Mouse (Mus musculus) stomach, embryonic 14.5 days (tissue): ENCODE results near the gene Ccdc9b. TPM values are rescaled to one million over a fixed set of nuclear protein-coding genes. Genes with fewer than 3 reads are reported as not detected.

Experiments used
- ATAC-seq: fragments of 200-750 bp; cut with Nextera tagmentation; 2 replicates; pipeline ENCODE4 v1.8.0; 2017; ENCODE audit warnings: low read depth, moderate TSS enrichment; ENCODE audit not compliant: insufficient number of reproducible peaks, insufficient read depth, low FRiP score
- H3K27ac ChIP-seq: fragments of 300-500 bp; sonication (generic); 2 replicates; pipeline ENCODE4 v1.5.1; 2014; ENCODE audit warnings: mild to moderate bottlenecking, low read length, moderate library complexity, mixed read lengths
- H3K27me3 ChIP-seq: fragments of 300-500 bp; sonication (generic); 2 replicates; pipeline ENCODE4 v1.6.1; 2014; ENCODE audit warnings: low read length, control low read depth, mixed read lengths; ENCODE audit not compliant: control insufficient read depth, insufficient read depth
- H3K36me3 ChIP-seq: fragments of 300-500 bp; sonication (generic); 2 replicates; pipeline ENCODE4 v1.6.1; 2014; ENCODE audit warnings: mild to moderate bottlenecking, control low read depth, low read length, moderate library complexity, mixed read lengths; ENCODE audit not compliant: control insufficient read depth, insufficient read depth
- H3K4me1 ChIP-seq: fragments of 300-500 bp; sonication (generic); 2 replicates; pipeline ENCODE4 v1.6.1; 2014; ENCODE audit warnings: low read length, control low read depth, mixed read lengths; ENCODE audit not compliant: control insufficient read depth, insufficient read depth
- H3K4me2 ChIP-seq: fragments of 300-500 bp; sonication (generic); replicated peaks from 2 replicates; pipeline ENCODE4 v1.6.1; 2014; ENCODE audit warnings: low read depth, low read length, control low read depth
- H3K4me3 ChIP-seq: fragments of 300-500 bp; sonication (generic); 2 replicates; pipeline ENCODE4 v1.5.1; 2014; ENCODE audit warnings: low read depth, low read length, control low read depth
- H3K9ac ChIP-seq: fragments of 300-500 bp; sonication (generic); replicated peaks from 2 replicates; pipeline ENCODE4 v1.6.1; 2014; ENCODE audit warnings: low read depth, mild to moderate bottlenecking, control low read depth, low read length, moderate library complexity, mixed read lengths
- H3K9me3 ChIP-seq: fragments of 300-500 bp; sonication (generic); 2 replicates; pipeline ENCODE4 v1.6.1; 2016; ENCODE audit warnings: low read depth, low read length, control low read depth; ENCODE audit not compliant: control insufficient read depth
- WGBS: fragments of 180-500 bp; shearing (Covaris S2); extraction: QIAGEN DNeasy Blood & Tissue Kit; methylation state at CpG from one replicate; pipeline ENCODE4 v1.1.7; 2014; 5-methylcytosine and 5-hydroxymethylcytosine counted together
- polyA plus RNA-seq: library from polyadenylated mRNA; unstranded; fragments of >200 nt; fragmentation: Nextera tagmentation; extraction: Ambion mirVana; gene quantifications from 2 replicates; pipeline ENCODE4 v1.2.1, GENCODE M21; 2014

Gene Ccdc9b
- polyA plus RNA-seq, 1 experiment from 2014 or later = 0.75 TPM

DNA sequence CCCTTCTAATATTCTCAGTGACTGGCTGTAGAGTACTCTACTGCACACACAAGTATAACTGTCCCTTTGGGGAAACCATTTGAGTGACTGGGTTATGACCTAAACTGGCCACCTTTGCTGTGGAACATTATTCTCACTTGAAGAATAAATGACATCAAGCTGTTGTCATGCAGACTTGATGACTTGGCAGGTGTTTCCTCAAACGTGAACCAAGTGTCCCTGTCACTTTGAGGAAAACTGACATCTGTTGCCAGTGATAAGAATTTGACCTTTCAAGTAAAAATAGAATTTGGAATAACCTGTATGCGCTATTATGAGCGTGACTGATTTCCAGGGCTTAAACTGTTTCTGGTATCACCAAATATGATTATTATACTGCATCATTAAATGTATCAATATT is 22.1 kb downstream of the Ccdc9b start:
- ATAC-seq = no peak
- WGBS = 60% methylated on average over 3 of the region's 3 CpGs
- 0 out of 2 replicates have a peak, but pooled peaks cover 2% of the 10 kb centered on the region for H3K27me3 ChIP-seq

GRCm38 (mm10) chr2:118733341-118733740 is 29.1 kb downstream of the Ccdc9b start:
- 64% methylated on average over 5 of the region's 5 CpGs for WGBS
- ATAC-seq = no peak

More for the DNA sequence above, 22.1 kb downstream of the Ccdc9b start:
- peaks cover 3% of the 10 kb centered on the region; the same call in 1 of the 2 replicates for H3K4me1 ChIP-seq
- no peak overlapping the region for H3K27ac ChIP-seq
- no peak overlapping the region for H3K4me3 ChIP-seq
- no peak overlapping the region for H3K9ac ChIP-seq
- no peak overlapping the region for H3K4me2 ChIP-seq
- H3K9me3 ChIP-seq = no peaks in the 10 kb centered on the region
- no peaks in the 10 kb centered on the region for H3K36me3 ChIP-seq

GRCm38 (mm10) chr2:118731981-118732380 is 30.5 kb downstream of the Ccdc9b start:
- Histone ChIP-seq H3K4me1 (peaks cover 21% of the 10 kb centered on the region), H3K27me3 (no peaks in the 10 kb centered on the region), H3K4me3 (no peak overlapping the region), H3K27ac (no peak overlapping the region), H3K9me3 (no peaks in the 10 kb centered on the region), H3K9ac (no peak overlapping the region), H3K4me2 (no peak overlapping the region), H3K36me3 (no peaks in the 10 kb centered on the region)
- no peak for ATAC-seq
- WGBS = 82% methylated on average over 5 of the region's 5 CpGs

More at GRCm38 (mm10) chr2:118733341-118733740, 29.1 kb downstream of the Ccdc9b start:
- no peak overlapping the region for H3K9ac ChIP-seq
- no peaks in the 10 kb centered on the region for H3K9me3 ChIP-seq
- no peak overlapping the region for H3K4me2 ChIP-seq
- H3K27me3 ChIP-seq = no peaks in the 10 kb centered on the region
- no peak overlapping the region for H3K4me3 ChIP-seq
- H3K4me1 ChIP-seq = peaks cover 13% of the 10 kb centered on the region
- no peak overlapping the region for H3K27ac ChIP-seq
- no peaks in the 10 kb centered on the region for H3K36me3 ChIP-seq

- no peaks in the 10 kb centered on the region for H3K36me3 ChIP-seq
- no peaks in the 10 kb centered on the region for H3K9me3 ChIP-seq
- no peak overlapping the region for H3K4me3 ChIP-seq
- peaks cover 21% of the 10 kb centered on the region for H3K4me1 ChIP-seq
- H3K27me3 ChIP-seq = no peaks in the 10 kb centered on the region
- WGBS = 10% methylated on average over 3 of the region's 3 CpGs
- ATAC-seq = peak; percentile 19; the same call in 1 of the 2 replicates
- H3K4me2 ChIP-seq = no peak overlapping the region
- H3K27ac ChIP-seq = no peak overlapping the region
- no peak overlapping the region for H3K9ac ChIP-seq
Measured at GRCm38 (mm10) chr2:118730622-118730915, 31.9 kb downstream of the Ccdc9b start.

GRCm38 (mm10) chr2:118729816-118730621 is 32.4 kb downstream of the Ccdc9b start:
- Histone ChIP-seq H3K4me3 (no peak overlapping the region), H3K9ac (no peak overlapping the region), H3K4me2 (no peak overlapping the region), H3K27me3 (no peaks in the 10 kb centered on the region), H3K27ac (no peak overlapping the region), H3K9me3 (no peaks in the 10 kb centered on the region), H3K4me1 (peaks cover 21% of the 10 kb centered on the region), H3K36me3 (no peaks in the 10 kb centered on the region)
- WGBS = 19% methylated on average over 8 of the region's 8 CpGs
- no peak for ATAC-seq

DNA sequence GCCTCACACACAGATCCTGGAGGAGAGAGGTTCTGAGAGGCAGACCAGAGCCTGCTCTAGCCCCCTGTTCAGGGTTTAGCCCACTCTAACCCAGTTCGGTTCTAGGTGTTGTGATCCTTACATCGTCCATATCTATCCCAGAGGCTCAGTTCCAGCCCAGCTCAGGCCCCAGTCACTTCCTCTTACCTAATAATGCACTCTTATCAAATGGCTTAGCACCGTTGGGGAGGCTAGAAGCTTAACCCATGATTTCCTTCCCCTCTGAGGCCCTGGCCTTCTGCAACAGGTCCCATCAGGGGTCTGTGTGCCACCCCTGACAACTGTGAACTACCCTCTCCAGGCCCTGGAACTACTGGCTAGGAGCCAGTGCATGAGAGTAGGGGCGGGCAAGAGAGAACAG is 33.3 kb downstream of the Ccdc9b start:
- Histone ChIP-seq H3K4me2 (no peak overlapping the region), H3K27ac (no peak overlapping the region; the same call in 1 of the 2 replicates), H3K4me1 (peaks cover 21% of the 10 kb centered on the region), H3K27me3 (no peaks in the 10 kb centered on the region), H3K9me3 (no peaks in the 10 kb centered on the region), H3K9ac (no peak overlapping the region), H3K36me3 (no peaks in the 10 kb centered on the region), H3K4me3 (no peak overlapping the region)
- 47% methylated on average over 4 of the region's 4 CpGs for WGBS
- no peak for ATAC-seq

GRCm38 (mm10) chr2:118728337-118728736 is 34.1 kb downstream of the Ccdc9b start, which contains the start of gene Plcb2:
Gene Plcb2, minus strand, starts transcription at chr2:118728438.
- Histone ChIP-seq H3K27ac (peak within 1 kb of the TSS; percentile 40; the same call in 1 of the 2 replicates), H3K4me1 (peaks cover 21% of the 10 kb centered on the region), H3K9ac (no peak within 1 kb of the TSS), H3K4me3 (0 out of 2 replicates have a peak within 1 kb of the TSS, but pooled peaks have one; percentile 0), H3K36me3 (no peaks in the 10 kb centered on the region), H3K4me2 (peak within 1 kb of the TSS; percentile 3), H3K27me3 (no peaks in the 10 kb centered on the region), H3K9me3 (no peaks in the 10 kb centered on the region)
- peak; percentile 38 for ATAC-seq
- WGBS = 16% methylated on average over 6 of the region's 7 CpGs

- H3K9me3 ChIP-seq = no peaks in the 10 kb centered on the region
- 12% methylated on average over 9 of the region's 9 CpGs for WGBS
- ATAC-seq = 0 out of 2 replicates have a peak, but pooled peaks have one; percentile 7
- H3K4me2 ChIP-seq = peak overlapping the region; percentile 3
- H3K9ac ChIP-seq = no peak overlapping the region
- no peaks in the 10 kb centered on the region for H3K27me3 ChIP-seq
- H3K27ac ChIP-seq = peak overlapping the region; percentile 40; the same call in 1 of the 2 replicates
- H3K4me3 ChIP-seq = 0 out of 2 replicates have a peak overlapping the region, but pooled peaks have one; percentile 0
- H3K36me3 ChIP-seq = no peaks in the 10 kb centered on the region
- H3K4me1 ChIP-seq = peaks cover 21% of the 10 kb centered on the region
Measured at GRCm38 (mm10) chr2:118727911-118728310, 34.5 kb downstream of the Ccdc9b start.
